Mouse (Mus musculus) bone marrow, adult 2 months (tissue): ENCODE measurements around the gene Plpp1. TPM values are rescaled to one million over a fixed set of nuclear protein-coding genes. Genes with fewer than 3 reads are reported as not detected.

ENCODE experiments used
- H3K27ac ChIP-seq: fragments of 200-500 bp; 2 replicates; pipeline ENCODE4 v1.5.1; 2012; ENCODE audit warnings: low read depth, mild to moderate bottlenecking, control low read depth, inconsistent platforms, low read length; ENCODE audit not compliant: control insufficient read depth, poor library complexity, insufficient read depth
- H3K4me1 ChIP-seq: fragments of 200-500 bp; 2 replicates; pipeline ENCODE4 v1.6.1; 2011; ENCODE audit warnings: low read length; ENCODE audit not compliant: control insufficient read depth, insufficient read depth
- H3K4me3 ChIP-seq: fragments of 200-500 bp; replicated peaks from 2 replicates; pipeline ENCODE3; 2011; ENCODE audit warnings: mild to moderate bottlenecking, low read depth, low read length, control low read depth; ENCODE audit not compliant: control insufficient read depth
- CTCF ChIP-seq: fragments of 200-500 bp; IDR thresholded peaks from 2 replicates; pipeline ENCODE4 v1.5.1; 2011; ENCODE audit warnings: low read length, control low read depth; ENCODE audit not compliant: control insufficient read depth, insufficient read depth
- POLR2A ChIP-seq: fragments of 200-500 bp; IDR thresholded peaks from 2 replicates; pipeline ENCODE4 v1.6.1; 2011; ENCODE audit warnings: low read depth, mild to moderate bottlenecking, control low read depth, low read length, borderline replicate concordance; ENCODE audit not compliant: control insufficient read depth
- WGBS: fragments of 180-500 bp; shearing (Covaris S2); methylation state at CpG from one replicate; pipeline ENCODE4 v1.1.7; 2018; 5-methylcytosine and 5-hydroxymethylcytosine counted together
- polyA plus RNA-seq: library from polyadenylated mRNA; stranded (reverse); fragments of >200 nt; gene quantifications from 2 replicates; pipeline ENCODE4 v1.2.4, GENCODE M21; 2011; ENCODE audit warnings: low replicate concordance; ENCODE audit not compliant: missing spikeins, insufficient read depth, insufficient read length

Plpp1 gene
- polyA plus RNA-seq, 1 experiment = 24.0 TPM

- no peak overlapping the region for H3K27ac ChIP-seq
- no peak for TF ChIP-seq POLR2A
- no peak for TF ChIP-seq CTCF
- no peaks in the 10 kb centered on the region for H3K4me1 ChIP-seq
- 88% methylated on average over 4 of the region's 4 CpGs for WGBS
- no peak overlapping the region for H3K4me3 ChIP-seq
These were observed 109.8 kb downstream of the Plpp1 start for GRCm38 (mm10) chr13:112910434-112910833.

Other genes starting within 250 kb of the Plpp1 start
- gene Il31ra, start 206.4 kb upstream of the Plpp1 start, polyA plus RNA-seq = 0.36 TPM in 1 of 2 replicates, not detected in the other
- gene Ddx4, start 148.3 kb upstream of the Plpp1 start, polyA plus RNA-seq = 1.6 and 1.7 TPM in 2 replicates
- gene Slc38a9, start 140.0 kb upstream of the Plpp1 start, polyA plus RNA-seq = 23.3 and 32.9 TPM in 2 replicates
- 16.5 and 52.6 TPM in 2 replicates for gene Mtrex, start 126.6 kb downstream of the Plpp1 start, polyA plus RNA-seq
- 8.9 and 11.0 TPM in 2 replicates for gene Dhx29, start 126.7 kb downstream of the Plpp1 start, polyA plus RNA-seq
- 3.8 and 4.0 TPM in 2 replicates for gene Ccno, start 187.0 kb downstream of the Plpp1 start, polyA plus RNA-seq
- gene Mcidas, start 193.1 kb downstream of the Plpp1 start, polyA plus RNA-seq = not detected in 2 replicates
- gene Cdc20b, start 234.3 kb downstream of the Plpp1 start, polyA plus RNA-seq = not detected in 2 replicates
- gene Gpx8, start 245.6 kb downstream of the Plpp1 start, polyA plus RNA-seq = 4.6 and 23.8 TPM in 2 replicates